Mouse (Mus musculus) midbrain, embryonic 16.5 days (tissue): Measurements from ENCODE around the gene E2f3. TPM values are rescaled to one million over a fixed set of nuclear protein-coding genes. Genes with fewer than 3 reads are reported as not detected.
A peak's percentile ranks its signal among the peaks of the same experiment; 100 is the strongest.

Source experiments
- ATAC-seq: fragments of 200-750 bp; cut with Nextera tagmentation; 2 replicates; pipeline ENCODE4 v1.8.0; 2017; ENCODE audit warnings: moderate TSS enrichment
- H3K27ac ChIP-seq: fragments of 300-500 bp; sonication (generic); 2 replicates; pipeline ENCODE4 v1.5.1; 2014; ENCODE audit warnings: mild to moderate bottlenecking, low read length, mixed read lengths
- H3K27me3 ChIP-seq: fragments of 300-500 bp; sonication (generic); 2 replicates; pipeline ENCODE4 v1.6.1; 2014; ENCODE audit warnings: low read depth, low read length, mixed read lengths; ENCODE audit not compliant: control insufficient read depth, insufficient read depth
- H3K36me3 ChIP-seq: fragments of 300-500 bp; sonication (generic); 2 replicates; pipeline ENCODE4 v1.6.1; 2014; ENCODE audit warnings: mild to moderate bottlenecking, low read length, moderate library complexity, mixed read lengths; ENCODE audit not compliant: control insufficient read depth, insufficient read depth
- H3K4me1 ChIP-seq: fragments of 300-500 bp; sonication (generic); 2 replicates; pipeline ENCODE4 v1.6.1; 2014; ENCODE audit warnings: mild to moderate bottlenecking, low read length, mixed read lengths; ENCODE audit not compliant: control insufficient read depth, insufficient read depth
- H3K4me2 ChIP-seq: fragments of 300-500 bp; sonication (generic); 2 replicates; pipeline ENCODE4 v1.6.1; 2014; ENCODE audit warnings: mild to moderate bottlenecking, low read length, mixed read lengths
- H3K4me3 ChIP-seq: fragments of 300-500 bp; sonication (generic); 2 replicates; pipeline ENCODE4 v1.5.1; 2014; ENCODE audit warnings: low read depth, mild to moderate bottlenecking, low read length, moderate library complexity, mixed read lengths
- H3K9ac ChIP-seq: fragments of 300-500 bp; sonication (generic); 2 replicates; pipeline ENCODE4 v1.6.1; 2014; ENCODE audit warnings: low read depth, low read length, mixed read lengths
- H3K9me3 ChIP-seq: fragments of 300-500 bp; sonication (generic); replicated peaks from 2 replicates; pipeline ENCODE4 v1.6.1; 2014; ENCODE audit warnings: mild to moderate bottlenecking, low read length, mixed read lengths; ENCODE audit not compliant: control insufficient read depth, poor library complexity, severe bottlenecking
- WGBS: fragments of 180-500 bp; shearing (Covaris S2); extraction: QIAGEN DNeasy Blood & Tissue Kit; methylation state at CpG from one replicate; pipeline ENCODE4 v1.1.7; 2014; 5-methylcytosine and 5-hydroxymethylcytosine counted together
- polyA plus RNA-seq: library from polyadenylated mRNA; unstranded; fragments of >200 nt; fragmentation: Nextera tagmentation; extraction: Ambion mirVana; gene quantifications from 2 replicates; pipeline ENCODE4 v1.2.1, GENCODE M21; 2015

E2f3 gene
- polyA plus RNA-seq, 1 experiment from 2014 or later: 4.0 TPM

DNA sequence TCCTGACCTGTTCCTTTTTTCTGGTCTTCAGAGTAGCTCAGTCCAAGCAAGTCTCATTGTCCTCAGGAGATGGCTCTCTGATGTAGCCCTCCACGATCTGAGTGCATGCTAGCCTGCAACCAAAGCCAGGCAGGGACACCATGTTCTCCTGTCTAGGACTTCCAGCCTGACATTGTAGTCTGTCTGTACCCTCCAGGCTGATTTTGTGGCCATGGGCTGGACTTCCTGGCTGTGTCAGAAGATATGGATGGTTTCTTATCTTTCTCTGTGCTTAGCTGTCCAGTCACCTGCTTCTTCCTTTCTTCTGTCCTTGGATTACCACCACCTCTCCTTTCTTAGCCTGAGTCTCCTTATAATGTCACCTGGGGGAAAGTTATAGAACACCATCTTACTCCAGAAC is 83.2 kb downstream of the E2f3 start:
- 87% methylated on average over 1 of the region's 1 CpGs for WGBS
- Histone ChIP-seq H3K4me3 (no peak overlapping the region), H3K36me3 (0 out of 2 replicates have a peak, but pooled peaks cover 2% of the 10 kb centered on the region), H3K27ac (no peak overlapping the region), H3K9ac (no peak overlapping the region), H3K9me3 (peaks cover 14% of the 10 kb centered on the region), H3K4me1 (no peaks in the 10 kb centered on the region), H3K4me2 (no peak overlapping the region), H3K27me3 (no peaks in the 10 kb centered on the region)
- no peak for ATAC-seq

- H3K36me3 ChIP-seq: 0 out of 2 replicates have a peak, but pooled peaks cover 2% of the 10 kb centered on the region
- no peak for ATAC-seq
Observed at GRCm38 (mm10) chr13:29901641-29902040, 84.2 kb downstream of the E2f3 start.

DNA sequence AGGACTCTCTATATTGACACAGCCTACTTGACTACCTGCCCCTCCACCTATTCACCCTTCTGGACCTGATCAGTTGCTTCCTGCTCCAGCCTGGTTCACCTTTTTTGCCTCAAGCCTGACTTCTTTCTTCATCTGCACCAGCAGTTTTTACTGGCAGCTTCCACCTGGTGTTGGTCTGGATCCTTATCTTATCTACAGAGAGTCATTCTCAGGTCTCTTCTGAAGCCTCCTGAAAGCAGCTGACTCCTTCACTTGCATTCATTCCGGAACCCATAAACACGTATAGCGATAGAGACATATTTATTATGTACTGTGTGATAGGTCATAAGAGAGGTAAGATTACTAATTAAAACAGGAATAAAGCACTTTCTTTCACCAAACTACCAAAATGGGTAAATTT is 119.1 kb downstream of the E2f3 start:
- Histone ChIP-seq H3K4me2 (no peak overlapping the region), H3K27me3 (no peaks in the 10 kb centered on the region), H3K4me1 (no peaks in the 10 kb centered on the region), H3K27ac (no peak overlapping the region), H3K9ac (no peak overlapping the region), H3K4me3 (no peak overlapping the region), H3K36me3 (no peaks in the 10 kb centered on the region), H3K9me3 (no peaks in the 10 kb centered on the region)
- 96% methylated on average over 3 of the region's 3 CpGs for WGBS
- no peak for ATAC-seq

More at GRCm38 (mm10) chr13:29901641-29902040, 84.2 kb downstream of the E2f3 start:
- Histone ChIP-seq H3K4me2 (no peak overlapping the region), H3K9ac (no peak overlapping the region), H3K9me3 (peaks cover 14% of the 10 kb centered on the region), H3K27ac (no peak overlapping the region), H3K27me3 (no peaks in the 10 kb centered on the region), H3K4me3 (no peak overlapping the region), H3K4me1 (no peaks in the 10 kb centered on the region)
- 82% methylated on average over 4 of the region's 4 CpGs for WGBS

DNA sequence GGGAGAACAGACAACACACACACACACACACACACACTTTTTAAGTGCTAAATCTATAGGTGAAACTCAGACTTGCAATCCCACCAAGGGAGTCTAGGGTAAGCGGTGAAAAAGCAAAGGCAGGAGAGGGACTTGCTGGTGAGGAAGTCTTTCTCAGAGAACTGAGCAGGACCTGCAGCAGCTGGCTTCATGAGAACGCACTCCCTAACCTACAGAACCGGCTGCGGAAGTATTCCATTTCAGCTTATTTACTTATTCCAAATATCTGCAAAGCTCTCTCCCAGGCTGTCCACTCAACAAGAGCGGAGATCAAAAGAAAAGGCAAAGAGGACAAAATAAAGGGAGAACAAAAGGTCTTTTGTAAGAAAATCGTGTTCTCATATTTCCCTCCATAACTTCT is 121.5 kb downstream of the E2f3 start:
- ATAC-seq: no peak
- WGBS: 55% methylated on average over 6 of the region's 6 CpGs
- Histone ChIP-seq H3K9ac (no peak overlapping the region), H3K4me3 (no peak overlapping the region), H3K27me3 (no peaks in the 10 kb centered on the region), H3K36me3 (no peaks in the 10 kb centered on the region), H3K4me2 (no peak overlapping the region), H3K4me1 (no peaks in the 10 kb centered on the region), H3K9me3 (no peaks in the 10 kb centered on the region), H3K27ac (no peak overlapping the region)

GRCm38 (mm10) chr13:29860087-29860486 is 125.8 kb downstream of the E2f3 start:
- no peak overlapping the region for H3K4me2 ChIP-seq

GRCm38 (mm10) chr13:29857436-29857835 is 128.4 kb downstream of the E2f3 start:
- peaks cover 11% of the 10 kb centered on the region for H3K4me1 ChIP-seq
- H3K4me2 ChIP-seq: no peak overlapping the region
- ATAC-seq: peak; percentile 43; the same call in 1 of the 2 replicates
- H3K9ac ChIP-seq: no peak overlapping the region
- no peak overlapping the region for H3K27ac ChIP-seq
- H3K9me3 ChIP-seq: no peaks in the 10 kb centered on the region
- WGBS: 22% methylated on average over 4 of the region's 4 CpGs
- no peak overlapping the region for H3K4me3 ChIP-seq
- no peaks in the 10 kb centered on the region for H3K27me3 ChIP-seq
- H3K36me3 ChIP-seq: no peaks in the 10 kb centered on the region

More at GRCm38 (mm10) chr13:29860087-29860486, 125.8 kb downstream of the E2f3 start:
- Histone ChIP-seq H3K27ac (no peak overlapping the region), H3K4me1 (no peaks in the 10 kb centered on the region), H3K27me3 (no peaks in the 10 kb centered on the region), H3K4me3 (no peak overlapping the region), H3K36me3 (no peaks in the 10 kb centered on the region), H3K9ac (no peak overlapping the region), H3K9me3 (no peaks in the 10 kb centered on the region)
- WGBS: 75% methylated on average over 2 of the region's 2 CpGs
- no peak for ATAC-seq

Other genes with a start within 250 kb of the E2f3 start
- 21.4 and 22.0 TPM in 2 replicates for gene Cdkal1, start 130.4 kb downstream of the E2f3 start, polyA plus RNA-seq
- gene Mboat1, start 150.4 kb upstream of the E2f3 start, polyA plus RNA-seq: 1.6 TPM in 2 replicates